Mouse (Mus musculus) testis, adult 10 weeks (tissue): ENCODE data around the gene Wnt9b. TPM values are rescaled to one million over a fixed set of nuclear protein-coding genes. Genes with fewer than 3 reads are reported as not detected.

Experiments used
- polyA plus RNA-seq: library from polyadenylated mRNA; stranded (reverse); fragments of 350-450 nt; fragmentation: Illumina TruSeq; extraction: RNeasy Lipid Tissue Mini Kit (QIAGEN cat#74804); gene quantifications from one replicate; pipeline ENCODE4 v1.2.3, GENCODE M21; 2014; ENCODE audit warnings: low read depth, low replicate concordance

Wnt9b gene
- polyA plus RNA-seq: not detected

DNA sequence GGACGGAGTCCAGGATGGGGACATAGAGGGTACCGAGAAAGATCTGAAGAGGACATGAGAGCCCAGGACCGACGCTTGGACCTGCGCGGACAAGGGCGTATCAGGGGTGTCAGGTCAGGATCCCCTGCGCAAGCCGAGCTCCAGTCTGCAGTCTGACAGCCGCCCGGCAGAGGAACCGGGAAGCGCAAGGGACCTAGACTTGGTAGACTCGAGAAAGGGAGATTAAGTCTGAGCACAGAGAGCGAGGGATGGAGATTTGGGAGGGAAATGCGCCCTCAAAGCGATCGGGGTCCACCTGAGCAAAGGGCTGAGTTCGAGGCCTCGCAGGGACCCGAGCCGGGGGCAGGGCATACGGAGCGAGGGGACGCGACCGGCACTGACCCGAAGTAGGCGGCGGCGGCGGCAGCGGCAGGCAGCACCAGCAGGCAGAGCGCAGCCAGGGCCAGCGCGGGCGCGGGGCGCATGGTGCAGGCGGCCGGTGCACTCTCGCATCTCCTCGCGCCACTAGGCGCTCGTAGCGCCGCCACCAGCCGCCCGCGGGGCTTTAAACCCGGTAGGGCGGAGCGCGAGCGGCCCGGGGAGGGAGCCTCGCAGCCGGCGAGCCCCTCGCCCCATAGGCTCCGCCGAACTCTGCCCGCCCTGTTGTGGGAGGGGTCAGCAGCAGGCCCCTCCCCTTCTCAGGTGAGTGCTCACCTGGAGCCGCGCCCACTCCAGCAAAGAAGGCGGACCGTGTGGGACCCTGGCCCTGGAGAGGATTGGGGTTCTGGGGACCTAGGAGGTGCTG, at the start of gene Wnt9b:
Gene Wnt9b (minus strand): TSS at position 516 of the 784 bp plus-strand sequence.

DNA sequence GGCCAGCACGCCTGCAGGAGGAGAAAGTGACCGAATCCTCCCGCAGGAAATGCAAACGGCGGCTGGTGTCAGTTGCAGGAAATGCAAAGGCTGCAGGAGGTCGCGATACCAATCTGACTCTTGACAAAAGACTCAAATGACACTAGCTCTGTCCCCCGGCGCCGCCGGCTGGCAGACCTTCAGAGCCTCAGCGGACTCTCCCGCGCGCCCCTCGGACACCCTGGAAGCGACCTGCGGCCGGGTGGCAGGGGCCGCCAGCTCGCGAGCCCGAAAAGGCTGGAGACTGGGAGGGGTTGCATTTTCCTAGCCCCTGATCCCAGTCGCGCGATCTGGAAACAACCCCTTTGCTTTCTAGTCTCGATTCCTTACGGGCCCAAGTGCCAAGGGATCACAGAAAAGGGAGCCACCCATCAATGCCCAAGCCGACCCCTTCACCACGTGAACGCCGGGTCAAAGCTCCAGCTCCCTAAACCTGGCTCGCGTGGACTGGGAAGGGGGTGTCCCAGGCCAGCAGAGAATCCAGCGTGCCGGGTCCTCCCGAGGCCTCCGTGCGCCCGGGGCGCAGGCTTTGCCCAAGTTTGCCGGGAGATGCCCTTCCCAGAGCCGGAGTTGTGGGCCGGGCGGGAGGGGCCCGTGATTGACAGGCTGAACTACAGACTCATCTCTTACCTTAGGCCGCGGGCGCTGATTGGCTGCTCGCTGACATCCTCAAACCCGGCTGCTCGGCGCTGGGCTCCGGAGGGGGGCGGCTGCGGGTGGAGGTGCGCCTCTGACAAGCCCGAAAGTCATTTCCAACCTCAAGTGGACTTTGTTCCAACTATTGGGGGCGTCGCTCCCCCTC, 24.0 kb upstream of the Wnt9b start, which contains the start of gene Wnt3:
Gene Wnt3 (plus strand): TSS at position 764 of the 841 bp plus-strand sequence.

GRCm38 (mm10) chr11:103697565-103698176, 52.0 kb downstream of the Wnt9b start, which contains the start of gene Gosr2:
Gene Gosr2, minus strand, starts transcription at chr11:103697898.

Other genes with a start within 250 kb of the Wnt9b start
- gene Lrrc37a, start 245.2 kb downstream of the Wnt9b start, polyA plus RNA-seq: 82.8 TPM
- 178 TPM for gene Gm884, start 128.7 kb downstream of the Wnt9b start, polyA plus RNA-seq
- gene Lyzl6, start 110.9 kb downstream of the Wnt9b start, polyA plus RNA-seq: 192 TPM
- not detected for gene Rprml, start 100.3 kb downstream of the Wnt9b start, polyA plus RNA-seq
- gene Gosr2, start 51.9 kb downstream of the Wnt9b start, polyA plus RNA-seq: 59.1 TPM
- gene Wnt3, start 24.3 kb upstream of the Wnt9b start, polyA plus RNA-seq: 0.35 TPM
- 6.5 TPM for gene Nsf, start 204.2 kb upstream of the Wnt9b start, polyA plus RNA-seq
- 23.6 TPM for gene Arf2, start 216.9 kb upstream of the Wnt9b start, polyA plus RNA-seq